Mouse (Mus musculus): Measurements from ENCODE around the gene Tmem25.
"Not testable (repeated sequence)": the region's sequence is repeated elsewhere in the genome, so short reads cannot be mapped to it uniquely, and the experiment has no call there.

Gene Tmem25

GRCm38 (mm10) chr9:44772750-44773651 is 26.1 kb downstream of the Tmem25 start:
- DNase-seq (ENCODE audit: inconsistent age in 2 of 2, low spot score in 1 of 2) = peak; percentile 95 to 98

- no peak for DNase-seq (ENCODE audit: inconsistent age in 2 of 2, low spot score in 1 of 2)
Observed at GRCm38 (mm10) chr9:44772392-44772749, 26.7 kb downstream of the Tmem25 start.

- DNase-seq (ENCODE audit: inconsistent age in 2 of 2, low spot score in 1 of 2) = no peak
Observed at GRCm38 (mm10) chr9:44771376-44771775, 27.7 kb downstream of the Tmem25 start.

GRCm38 (mm10) chr9:44768029-44768394 is 31.1 kb downstream of the Tmem25 start:
- DNase-seq (ENCODE audit: inconsistent age in 2 of 2, low spot score in 1 of 2) = not testable (repeated sequence)

GRCm38 (mm10) chr9:44767101-44768028 is 31.7 kb downstream of the Tmem25 start, which contains the start of the genes Arcn1 and Ift46:
Gene Arcn1 (minus strand): TSS chr9:44767845.
Gene Ift46 (plus strand): TSS chr9:44767908.
- peak; percentile 86 to 96 for DNase-seq (ENCODE audit: inconsistent age in 2 of 2, low spot score in 1 of 2)

GRCm38 (mm10) chr9:44760873-44761272 is 38.2 kb downstream of the Tmem25 start:
- no peak for DNase-seq (ENCODE audit: inconsistent age in 2 of 2, low spot score in 1 of 2)

- DNase-seq (ENCODE audit: inconsistent age in 2 of 2, low spot score in 1 of 2) = peak; percentile 35 to 79
Observed at GRCm38 (mm10) chr9:44748473-44748872, 50.6 kb downstream of the Tmem25 start.

GRCm38 (mm10) chr9:44747341-44747740 is 51.8 kb downstream of the Tmem25 start:
- no peak for DNase-seq (ENCODE audit: inconsistent age in 2 of 2, low spot score in 1 of 2)

GRCm38 (mm10) chr9:44746666-44747065 is 52.4 kb downstream of the Tmem25 start:
- no peak for DNase-seq (ENCODE audit: inconsistent age in 2 of 2, low spot score in 1 of 2)

GRCm38 (mm10) chr9:44745371-44745770 is 53.7 kb downstream of the Tmem25 start:
- no peak for DNase-seq (ENCODE audit: inconsistent age in 2 of 2, low spot score in 1 of 2)
